Mouse (Mus musculus) liver, embryonic 14.5 days (tissue): ENCODE measurements around the gene Nav2.

Experiments
- CTCF ChIP-seq: IDR thresholded peaks from 2 replicates; pipeline ENCODE4 v1.5.1; 2016; ENCODE audit warnings: antibody characterized with exemption, low read depth, control low read depth
- EP300 ChIP-seq: IDR thresholded peaks from 2 replicates; pipeline ENCODE4 v1.6.1; 2016; ENCODE audit warnings: antibody characterized with exemption, low read depth

DNA sequence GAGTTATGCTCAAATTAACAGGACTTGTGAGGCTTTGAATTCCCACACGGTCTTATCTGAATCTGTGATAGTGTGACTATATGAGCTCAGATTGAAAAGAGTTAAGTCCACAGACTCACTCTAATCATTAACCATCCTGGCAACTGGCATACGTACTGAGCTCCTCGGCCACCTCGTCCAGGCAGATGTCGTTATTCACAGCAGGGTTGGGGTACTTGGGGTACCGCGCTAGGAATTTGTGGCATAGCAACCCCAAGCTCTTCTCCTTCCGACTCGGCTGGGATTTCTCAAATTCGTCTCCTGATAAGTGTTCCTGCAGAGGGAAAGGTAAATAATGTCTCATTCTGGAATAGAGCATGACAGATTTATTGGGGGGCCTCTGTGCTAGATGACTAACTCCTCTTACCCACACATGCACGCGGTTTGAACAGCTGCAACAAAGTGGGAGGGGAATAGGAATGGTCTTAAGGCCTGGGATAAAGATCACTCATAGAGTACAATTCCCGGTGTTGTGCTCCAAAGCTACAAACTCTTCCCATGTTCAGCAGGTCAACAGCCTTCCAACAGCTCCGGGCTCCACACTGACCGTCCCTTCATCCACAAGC lies 30.6 kb upstream of the Nav2 start:
- TF ChIP-seq CTCF: no peak
- TF ChIP-seq EP300: no peak
